Mouse (Mus musculus): ENCODE results near the gene Grik4.

Grik4 gene

GRCm38 (mm10) chr9:42578511-42578910, 365.8 kb downstream of the Grik4 start:
- TF ChIP-seq GATA4 (IDR thresholded peaks at IDR 0.05; ENCODE audit: insufficient replicate concordance, low read length) = no peak

- TF ChIP-seq GATA4 (IDR thresholded peaks at IDR 0.05; ENCODE audit: insufficient replicate concordance, low read length) = no peak
These were observed 366.2 kb downstream of the Grik4 start for GRCm38 (mm10) chr9:42578106-42578505.

- no peak for TF ChIP-seq GATA4 (IDR thresholded peaks at IDR 0.05; ENCODE audit: insufficient replicate concordance, low read length)
These were observed 370.5 kb downstream of the Grik4 start for GRCm38 (mm10) chr9:42573616-42574350.

- no peak for TF ChIP-seq GATA4 (IDR thresholded peaks at IDR 0.05; ENCODE audit: insufficient replicate concordance, low read length)
These were observed 371.1 kb downstream of the Grik4 start for GRCm38 (mm10) chr9:42573180-42573579.

GRCm38 (mm10) chr9:42565921-42566320, 378.4 kb downstream of the Grik4 start:
- TF ChIP-seq GATA4 (IDR thresholded peaks at IDR 0.05; ENCODE audit: insufficient replicate concordance, low read length) = no peak

GRCm38 (mm10) chr9:42555186-42555585, 389.1 kb downstream of the Grik4 start:
- TF ChIP-seq GATA4 (IDR thresholded peaks at IDR 0.05; ENCODE audit: insufficient replicate concordance, low read length) = no peak

- no peak for TF ChIP-seq GATA4 (IDR thresholded peaks at IDR 0.05; ENCODE audit: insufficient replicate concordance, low read length)
These were observed 394.2 kb downstream of the Grik4 start for GRCm38 (mm10) chr9:42550116-42550515.

- no peak for TF ChIP-seq GATA4 (IDR thresholded peaks at IDR 0.05; ENCODE audit: insufficient replicate concordance, low read length)
These were observed 395.3 kb downstream of the Grik4 start for GRCm38 (mm10) chr9:42548981-42549380.

GRCm38 (mm10) chr9:42544521-42544920, 399.8 kb downstream of the Grik4 start:
- no peak for TF ChIP-seq GATA4 (IDR thresholded peaks at IDR 0.05; ENCODE audit: insufficient replicate concordance, low read length)

GRCm38 (mm10) chr9:42533491-42533890, 410.8 kb downstream of the Grik4 start:
- TF ChIP-seq GATA4 (IDR thresholded peaks at IDR 0.05; ENCODE audit: insufficient replicate concordance, low read length) = no peak

GRCm38 (mm10) chr9:42533041-42533440, 411.3 kb downstream of the Grik4 start:
- no peak for TF ChIP-seq GATA4 (IDR thresholded peaks at IDR 0.05; ENCODE audit: insufficient replicate concordance, low read length)

GRCm38 (mm10) chr9:42531951-42532350, 412.3 kb downstream of the Grik4 start:
- TF ChIP-seq GATA4 (IDR thresholded peaks at IDR 0.05; ENCODE audit: insufficient replicate concordance, low read length) = no peak

- TF ChIP-seq GATA4 (IDR thresholded peaks at IDR 0.05; ENCODE audit: insufficient replicate concordance, low read length) = no peak
These were observed 413.8 kb downstream of the Grik4 start for GRCm38 (mm10) chr9:42530221-42531152.

- no peak for TF ChIP-seq GATA4 (IDR thresholded peaks at IDR 0.05; ENCODE audit: insufficient replicate concordance, low read length)
These were observed 423.7 kb downstream of the Grik4 start for GRCm38 (mm10) chr9:42520587-42521084.

- TF ChIP-seq GATA4 (IDR thresholded peaks at IDR 0.05; ENCODE audit: insufficient replicate concordance, low read length) = no peak
These were observed 426.1 kb downstream of the Grik4 start for GRCm38 (mm10) chr9:42518163-42518562.

- no peak for TF ChIP-seq GATA4 (IDR thresholded peaks at IDR 0.05; ENCODE audit: insufficient replicate concordance, low read length)
These were observed 431.1 kb downstream of the Grik4 start for GRCm38 (mm10) chr9:42513159-42513558.

All from liver, adult (tissue).